Mouse (Mus musculus) retina, postnatal 1 day (tissue): ENCODE measurements around the gene Gpatch1.

Experiments
- DNase-seq: peaks from one replicate; pipeline ENCODE4 v3.0.0-alpha.2; 2012

Gpatch1 gene

GRCm38 (mm10) chr7:35317729-35318609 lies at the start of gene Gpatch1:
TSS of gene Gpatch1 (minus strand) at chr7:35318440.
- peak; percentile 96 for DNase-seq

- no peak for DNase-seq
Measured at GRCm38 (mm10) chr7:35365161-35365910, 47.1 kb upstream of the Gpatch1 start.

GRCm38 (mm10) chr7:35362868-35363267 lies 44.6 kb upstream of the Gpatch1 start:
- DNase-seq = no peak

- DNase-seq = no peak
Measured at GRCm38 (mm10) chr7:35362253-35362652, 44.0 kb upstream of the Gpatch1 start.

GRCm38 (mm10) chr7:35357621-35358020 lies 39.4 kb upstream of the Gpatch1 start:
- DNase-seq = no peak

GRCm38 (mm10) chr7:35355303-35355872 lies 37.1 kb upstream of the Gpatch1 start:
- DNase-seq = no peak

GRCm38 (mm10) chr7:35353306-35353705 lies 35.1 kb upstream of the Gpatch1 start:
- no peak for DNase-seq

GRCm38 (mm10) chr7:35351155-35351554 lies 32.9 kb upstream of the Gpatch1 start:
- no peak for DNase-seq

GRCm38 (mm10) chr7:35349886-35350684 lies 31.8 kb upstream of the Gpatch1 start:
- no peak for DNase-seq

GRCm38 (mm10) chr7:35349022-35349421 lies 30.8 kb upstream of the Gpatch1 start:
- DNase-seq = no peak

- no peak for DNase-seq
Measured at GRCm38 (mm10) chr7:35347918-35348700, 29.9 kb upstream of the Gpatch1 start.

- DNase-seq = no peak
Measured at GRCm38 (mm10) chr7:35344785-35345330, 26.6 kb upstream of the Gpatch1 start.

GRCm38 (mm10) chr7:35342498-35342897 lies 24.3 kb upstream of the Gpatch1 start:
- no peak for DNase-seq

GRCm38 (mm10) chr7:35341282-35341681 lies 23.0 kb upstream of the Gpatch1 start:
- peak; percentile 20 for DNase-seq

GRCm38 (mm10) chr7:35340196-35340595 lies 22.0 kb upstream of the Gpatch1 start:
- peak; percentile 77 for DNase-seq

- DNase-seq = peak; percentile 42
Measured at GRCm38 (mm10) chr7:35334527-35335452, 16.6 kb upstream of the Gpatch1 start.

GRCm38 (mm10) chr7:35333692-35334526 lies 15.7 kb upstream of the Gpatch1 start, which contains the start of gene Rhpn2:
TSS of gene Rhpn2 (plus strand) at chr7:35334170.
- peak; percentile 99 for DNase-seq

- DNase-seq = no peak
Measured at GRCm38 (mm10) chr7:35333231-35333651, 15.0 kb upstream of the Gpatch1 start.

GRCm38 (mm10) chr7:35331590-35331989 lies 13.3 kb upstream of the Gpatch1 start:
- DNase-seq = peak; percentile 8
